Mouse (Mus musculus) T-helper 2 cell (primary cell): Measurements from ENCODE around the gene Cracr2b.

ENCODE experiments used
- in situ Hi-C: fragments of 300-600 bp; cut with MboI, MseI; formaldehyde crosslinking; loops from one replicate; pipeline ENCODE4 v1.15.1; 2025; ENCODE audit warnings: high pct_unique_total_duplicates

Cracr2b gene

DNA sequence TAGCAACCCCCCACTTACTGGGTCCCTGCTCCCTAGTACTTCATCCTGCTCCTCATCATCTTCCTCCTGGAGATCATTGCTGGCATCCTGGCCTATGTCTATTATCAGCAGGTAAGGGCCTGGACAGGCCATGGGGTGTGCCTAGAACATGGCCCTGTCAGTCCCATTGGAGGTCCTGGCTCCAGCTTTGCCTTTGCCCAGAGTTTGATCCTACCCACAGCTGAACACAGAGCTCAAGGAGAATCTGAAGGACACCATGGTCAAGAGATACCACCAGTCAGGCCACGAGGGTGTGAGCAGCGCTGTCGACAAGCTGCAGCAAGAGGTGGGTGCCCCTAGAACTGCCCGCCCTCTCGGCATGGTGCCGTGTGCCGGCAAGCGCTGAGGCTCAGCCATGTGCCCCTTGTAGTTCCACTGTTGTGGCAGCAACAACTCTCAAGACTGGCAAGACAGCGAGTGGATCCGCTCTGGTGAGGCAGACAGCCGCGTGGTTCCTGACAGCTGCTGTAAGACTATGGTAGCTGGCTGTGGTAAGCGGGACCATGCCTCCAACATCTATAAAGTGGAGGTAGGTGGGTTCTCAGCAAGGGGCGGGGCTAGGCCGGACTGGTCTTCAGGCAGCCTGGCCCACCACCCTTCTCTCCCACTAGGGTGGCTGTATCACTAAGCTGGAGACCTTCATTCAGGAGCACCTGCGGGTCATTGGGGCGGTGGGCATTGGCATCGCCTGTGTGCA lies 9.2 kb downstream of the Cracr2b start:
- in situ Hi-C loops = no loop called here

DNA sequence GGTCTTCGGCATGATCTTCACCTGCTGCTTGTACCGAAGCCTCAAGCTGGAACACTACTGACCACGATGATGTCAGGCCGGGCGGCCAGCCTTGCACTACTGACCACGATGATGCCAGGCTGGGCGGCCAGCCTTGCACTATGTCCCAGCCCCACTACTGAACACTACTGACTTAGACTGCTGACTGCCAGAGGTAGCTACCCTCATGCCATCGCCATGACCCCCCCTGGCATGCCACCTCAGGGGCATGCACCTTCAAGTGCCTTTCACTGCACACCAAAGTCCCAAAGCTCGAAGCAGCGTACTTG lies 9.7 kb downstream of the Cracr2b start:
- in situ Hi-C loops = no loop called here

DNA sequence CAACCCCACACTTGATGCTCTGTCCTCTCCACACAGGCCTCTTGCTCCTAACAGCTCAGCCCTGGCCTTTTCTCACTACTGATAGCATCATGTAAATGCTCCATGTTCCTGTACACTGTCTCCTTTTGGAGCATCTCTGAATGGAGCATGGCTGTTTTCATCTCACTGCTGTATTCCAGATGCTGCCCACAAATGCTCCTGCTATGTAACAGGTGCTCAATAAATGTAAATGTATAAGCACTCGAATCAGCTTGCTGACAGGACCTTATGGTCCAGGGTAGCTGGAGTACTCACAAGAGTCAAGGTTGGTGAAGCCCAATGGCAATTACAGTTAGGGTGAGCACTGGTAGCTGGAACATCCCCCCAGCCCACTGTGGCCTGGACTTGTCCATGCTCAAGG lies 10.3 kb downstream of the Cracr2b start:
- in situ Hi-C loops = no loop called here

GRCm38 (mm10) chr7:141472226-141472625 lies 11.3 kb downstream of the Cracr2b start:
- in situ Hi-C loops = no loop called here

GRCm38 (mm10) chr7:141472763-141473162 lies 11.9 kb downstream of the Cracr2b start:
- in situ Hi-C loops = no loop called here

- in situ Hi-C loops = no loop called here
Measured at GRCm38 (mm10) chr7:141474160-141474559, 13.3 kb downstream of the Cracr2b start.

DNA sequence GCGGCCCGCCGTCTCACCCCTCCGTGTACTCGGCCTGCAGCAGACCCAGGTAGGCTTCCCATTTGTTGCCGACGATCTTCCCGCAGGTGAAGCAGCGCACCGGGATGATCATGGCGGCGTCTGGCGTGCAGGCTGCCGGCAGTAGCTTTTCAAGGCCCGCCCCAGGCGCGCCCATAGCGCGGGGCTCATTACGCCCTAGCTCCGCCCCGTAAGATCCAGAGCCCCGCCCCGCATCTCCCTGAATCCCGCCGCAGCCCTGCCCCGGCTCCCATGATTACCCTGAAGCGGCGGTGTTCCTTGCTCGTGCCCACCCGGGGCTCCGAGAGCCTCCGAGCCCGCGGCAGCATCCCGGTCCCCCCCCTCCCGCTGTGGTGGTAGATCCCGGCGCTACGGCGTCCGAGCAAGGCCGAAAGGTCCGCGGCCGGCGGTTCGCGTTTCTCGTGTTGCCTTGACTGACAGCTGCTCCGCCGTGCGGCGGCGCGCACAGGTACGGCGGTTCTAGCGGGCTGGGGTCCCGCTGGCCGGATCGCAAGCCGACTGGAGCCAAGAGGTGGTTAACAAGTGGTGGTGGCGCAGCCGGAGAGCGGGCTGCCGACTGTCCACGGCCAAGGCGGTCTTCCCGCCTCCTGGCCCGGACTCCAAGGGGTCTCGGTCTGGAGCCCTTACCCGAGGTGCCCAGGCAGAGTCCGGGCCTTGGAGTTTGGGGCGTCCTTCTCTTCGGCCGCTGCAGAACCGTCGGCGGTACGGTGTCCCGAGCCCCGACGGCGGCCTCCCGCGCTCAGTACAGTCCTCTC lies 14.3 kb downstream of the Cracr2b start, which contains the start of the genes Polr2l and Tspan4:
Gene Polr2l (minus strand): TSS at position 122 of the 794 bp plus-strand sequence.
Gene Tspan4 (plus strand): TSS at position 230 of the 794 bp plus-strand sequence.
- in situ Hi-C loops = loop anchor here (5.0 kb wide), 1 partner anchor 62 kb away; the partner anchor contains the start of gene Chid1

DNA sequence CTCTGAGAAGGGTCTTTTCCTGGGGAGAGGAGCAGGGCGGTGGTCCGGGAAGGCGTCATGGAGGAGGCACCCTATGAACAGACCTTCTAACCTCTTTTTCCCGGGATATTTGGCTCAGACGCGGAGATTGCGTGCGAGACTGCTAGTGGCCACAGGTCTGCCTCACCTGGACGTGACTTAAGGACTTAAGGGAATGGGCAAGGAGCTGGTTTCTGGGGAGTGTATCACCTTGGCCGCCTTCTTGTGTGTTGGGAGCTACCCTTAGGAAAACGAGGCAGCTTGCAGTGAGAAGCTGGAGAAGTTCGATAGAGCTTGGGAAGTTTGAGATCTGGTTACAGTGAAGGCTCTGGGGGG lies 14.9 kb downstream of the Cracr2b start:
- in situ Hi-C loops = loop anchor here (5.0 kb wide), 1 partner anchor 62 kb away; the partner anchor contains the start of gene Chid1

- in situ Hi-C loops = loop anchor here (5.0 kb wide), 1 partner anchor 61 kb away; the partner anchor contains the start of gene Chid1
Measured at GRCm38 (mm10) chr7:141476226-141476980, 15.5 kb downstream of the Cracr2b start.

DNA sequence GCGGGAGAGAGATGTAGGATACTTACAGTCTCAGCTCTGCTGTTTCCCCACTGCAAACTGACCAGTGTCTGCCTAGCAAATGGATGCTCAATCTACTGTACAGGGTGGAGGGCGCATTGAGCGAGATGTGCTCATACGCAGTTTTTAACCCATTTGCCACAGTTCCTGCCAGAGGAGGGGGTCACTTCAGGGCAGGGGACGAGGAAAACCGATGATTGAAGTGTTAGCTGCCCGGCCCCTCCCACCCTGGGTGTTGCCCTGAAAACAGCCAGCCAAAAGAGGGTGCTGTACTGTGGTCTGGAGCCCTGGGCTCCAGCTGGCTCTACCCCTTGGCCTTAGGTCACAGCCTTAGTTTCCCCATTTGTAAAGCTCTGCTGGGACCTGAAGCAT lies 16.1 kb downstream of the Cracr2b start:
- in situ Hi-C loops = loop anchor here (5.0 kb wide), 1 partner anchor 60 kb away; the partner anchor contains the start of gene Chid1

- in situ Hi-C loops = loop anchor here (5.0 kb wide), 1 partner anchor 60 kb away; the partner anchor contains the start of gene Chid1
Measured at GRCm38 (mm10) chr7:141477578-141478269, 16.8 kb downstream of the Cracr2b start.

- in situ Hi-C loops = loop anchor here (5.0 kb wide), 1 partner anchor 59 kb away; the partner anchor contains the start of gene Chid1
Measured at GRCm38 (mm10) chr7:141478270-141478748, 17.4 kb downstream of the Cracr2b start.

DNA sequence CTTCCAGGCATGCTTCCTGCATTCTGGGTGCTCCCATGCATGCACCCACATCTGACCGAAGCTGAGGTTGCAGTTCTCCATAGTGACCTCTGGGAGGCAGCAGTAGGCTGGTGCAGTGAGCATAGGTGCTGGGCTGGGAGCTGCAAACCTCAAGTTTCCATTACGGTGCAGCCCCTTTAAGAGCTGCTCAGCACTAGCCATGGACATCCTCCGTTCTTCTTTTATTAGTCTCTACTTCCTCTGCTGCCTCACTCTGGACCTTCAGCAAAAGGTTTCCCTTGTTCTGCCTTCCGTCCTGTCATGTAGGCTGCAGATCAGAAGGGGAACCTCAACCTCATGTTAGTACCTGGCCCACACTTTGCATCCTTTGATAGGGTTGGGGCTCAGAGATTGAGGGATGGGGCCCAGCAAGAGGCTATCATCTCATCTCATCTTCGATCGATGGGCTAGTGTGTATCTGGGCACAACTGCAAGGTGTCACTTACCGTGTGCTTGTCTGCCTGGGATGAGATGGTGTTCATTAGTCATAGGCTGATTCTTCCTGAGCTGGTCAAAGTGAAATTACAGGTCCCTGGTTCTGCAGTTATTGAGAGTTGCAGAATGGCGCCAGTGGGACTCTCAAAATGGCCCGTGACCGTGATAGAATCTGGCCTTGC lies 20.1 kb downstream of the Cracr2b start:
- in situ Hi-C loops = no loop called here

DNA sequence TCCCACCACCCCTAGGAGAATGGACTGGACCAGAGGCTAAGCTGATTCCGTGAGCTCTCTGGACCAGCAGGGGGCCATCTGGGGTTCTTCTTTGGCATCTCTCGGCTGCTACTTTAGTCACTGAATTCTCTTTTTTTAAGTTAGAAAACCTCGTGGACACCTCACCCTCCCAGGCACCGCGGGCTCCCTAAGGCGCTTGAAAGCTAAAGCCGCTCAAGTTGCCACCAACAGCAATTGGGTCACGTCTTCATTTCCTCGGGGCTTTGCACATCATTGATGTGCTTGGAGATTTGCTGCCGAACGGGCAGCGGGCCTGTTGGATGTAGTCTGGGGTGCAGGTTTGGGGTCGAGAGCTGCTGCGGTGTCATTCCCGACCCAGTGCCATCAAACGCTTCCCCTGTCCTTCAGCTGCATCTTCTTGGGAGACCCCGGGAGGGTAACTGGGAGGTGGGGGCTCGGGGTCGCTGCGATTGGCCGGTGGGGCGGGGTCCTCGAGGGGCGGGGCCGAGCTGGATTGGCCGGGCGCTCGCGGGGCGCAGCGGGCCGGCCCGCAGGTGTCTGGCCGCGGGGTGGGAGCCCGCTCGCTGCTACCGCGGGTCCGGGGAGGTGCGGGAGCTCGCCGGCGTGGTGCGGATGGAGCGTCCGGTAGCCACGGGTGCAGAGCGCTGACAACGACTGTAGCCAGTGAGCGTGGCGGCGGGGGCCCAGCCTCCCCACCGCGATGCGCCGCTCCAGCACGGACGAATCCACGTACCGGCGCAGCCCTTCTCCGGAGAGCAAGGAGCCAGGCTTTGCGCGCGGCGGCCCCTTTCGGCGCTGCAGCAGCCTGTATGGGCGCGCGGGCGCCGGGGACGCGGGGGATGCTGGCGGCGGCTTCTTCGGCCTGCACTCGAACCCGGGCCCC lies 20.9 kb downstream of the Cracr2b start:
- in situ Hi-C loops = no loop called here

- in situ Hi-C loops = no loop called here
Measured at GRCm38 (mm10) chr7:141482531-141483024, 21.7 kb downstream of the Cracr2b start.

GRCm38 (mm10) chr7:141483114-141483653 lies 22.3 kb downstream of the Cracr2b start:
- in situ Hi-C loops = no loop called here

DNA sequence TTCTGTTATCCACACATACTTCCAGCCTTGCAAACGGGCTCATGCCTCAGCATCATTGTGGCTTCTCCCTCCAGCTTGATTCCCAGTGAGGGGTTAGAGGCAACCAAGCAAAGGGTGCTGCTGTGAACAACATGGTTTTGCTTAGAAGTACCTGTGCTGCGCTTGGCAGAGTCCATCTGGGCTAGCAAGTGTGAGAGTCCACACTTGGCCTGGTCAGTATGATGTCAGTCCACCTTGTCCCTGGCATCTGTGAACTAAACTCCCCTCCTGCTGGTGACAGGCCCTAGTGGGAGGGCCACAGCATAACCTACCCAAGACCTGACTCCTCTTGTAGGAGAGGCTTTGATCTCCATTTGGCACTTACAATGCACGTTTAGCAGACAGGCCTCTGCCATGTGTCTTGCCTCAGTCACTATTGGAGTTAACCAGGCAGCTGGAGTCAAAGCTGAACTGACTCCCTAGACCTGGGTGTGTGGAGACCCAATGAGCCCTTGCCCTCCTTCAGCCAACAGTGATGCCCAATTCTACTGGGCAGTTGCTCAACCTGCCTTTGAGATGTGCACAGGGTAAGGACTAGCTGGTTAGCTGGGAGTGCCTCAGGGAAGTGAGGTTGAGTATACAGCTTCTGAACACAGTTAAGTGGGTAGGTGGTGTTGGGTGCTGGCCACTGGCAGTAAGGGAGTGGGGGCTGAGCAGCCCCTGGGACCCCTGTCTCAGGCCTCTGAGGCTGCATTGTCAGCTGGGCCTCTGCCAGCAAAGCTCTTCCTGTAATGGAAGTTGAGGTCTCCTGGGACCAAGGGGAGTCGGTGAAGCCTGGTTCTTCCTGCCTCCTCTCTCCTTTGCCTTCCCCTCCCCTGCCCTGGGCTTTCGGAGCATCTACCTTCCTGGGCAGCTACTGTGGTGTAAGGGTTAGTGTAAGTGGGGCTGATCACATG lies 23.6 kb downstream of the Cracr2b start:
- in situ Hi-C loops = no loop called here

- in situ Hi-C loops = no loop called here
Measured at GRCm38 (mm10) chr7:141485186-141485585, 24.3 kb downstream of the Cracr2b start.
